Mouse (Mus musculus) gastrocnemius, postnatal 10 days (tissue): ENCODE data around the gene Nppb. TPM values are rescaled to one million over a fixed set of nuclear protein-coding genes. Genes with fewer than 3 reads are reported as not detected.

Source experiments
- DNase-seq: peaks from one replicate; pipeline ENCODE4 v3.0.0; 2021; ENCODE audit warnings: mixed read lengths
- long read RNA-seq, 2 experiments: library from polyadenylated mRNA; stranded (forward); transcript quantifications; one replicate each; pipeline ENCODE4 v2.0.0; 2021
- total RNA-seq, 2 experiments: library from RNA; stranded (reverse); gene quantifications; 2 replicates each; pipeline ENCODE4 v1.2.3; 2021

Gene Nppb
- total RNA-seq = not detected
- long read RNA-seq, experiment 1 = 0 reads
- long read RNA-seq, experiment 2 = 0 reads

DNA sequence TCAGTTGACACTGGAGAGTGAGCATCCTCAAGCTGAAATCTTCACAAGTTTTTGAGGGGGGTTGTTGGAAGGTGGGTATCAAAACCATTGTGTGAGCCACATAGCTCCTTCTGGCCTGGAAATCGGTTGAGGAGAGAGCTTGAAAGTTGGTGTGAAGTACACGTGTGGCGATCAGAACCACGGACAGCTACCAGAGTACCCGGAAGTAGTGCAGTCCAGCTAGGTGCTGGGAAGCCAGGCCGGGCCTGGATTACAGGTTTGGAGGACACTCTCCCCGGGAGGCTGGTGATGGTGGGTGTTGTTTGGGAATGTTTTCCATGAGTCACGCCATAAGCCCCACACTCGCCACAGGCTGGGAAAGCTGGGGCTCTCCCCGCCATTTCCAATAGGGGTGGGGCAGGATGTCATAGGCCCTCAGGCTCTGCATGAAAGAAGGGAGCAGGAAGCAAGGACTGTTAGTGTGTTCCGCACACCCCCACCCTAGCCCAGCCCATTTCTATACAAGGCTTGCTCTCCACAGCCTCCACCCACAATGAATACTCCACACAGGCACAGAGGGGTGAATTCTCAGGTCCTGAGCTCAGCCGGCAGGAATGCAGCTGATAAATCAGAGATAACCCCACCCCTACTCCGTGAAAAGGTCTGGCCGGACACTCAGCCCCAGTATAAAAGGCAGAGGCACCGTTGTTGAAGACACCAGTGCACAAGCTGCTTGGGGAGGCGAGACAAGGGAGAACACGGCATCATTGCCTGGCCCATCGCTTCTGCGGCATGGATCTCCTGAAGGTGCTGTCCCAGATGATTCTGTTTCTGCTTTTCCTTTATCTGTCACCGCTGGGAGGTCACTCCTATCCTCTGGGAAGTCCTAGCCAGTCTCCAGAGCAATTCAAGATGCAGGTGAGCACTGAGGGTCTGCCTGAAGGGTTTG, at the start of gene Nppb:
Gene Nppb, plus strand, starts transcription at position 584 of the 928 bp plus-strand sequence.
- DNase-seq = peak; percentile 41

DNA sequence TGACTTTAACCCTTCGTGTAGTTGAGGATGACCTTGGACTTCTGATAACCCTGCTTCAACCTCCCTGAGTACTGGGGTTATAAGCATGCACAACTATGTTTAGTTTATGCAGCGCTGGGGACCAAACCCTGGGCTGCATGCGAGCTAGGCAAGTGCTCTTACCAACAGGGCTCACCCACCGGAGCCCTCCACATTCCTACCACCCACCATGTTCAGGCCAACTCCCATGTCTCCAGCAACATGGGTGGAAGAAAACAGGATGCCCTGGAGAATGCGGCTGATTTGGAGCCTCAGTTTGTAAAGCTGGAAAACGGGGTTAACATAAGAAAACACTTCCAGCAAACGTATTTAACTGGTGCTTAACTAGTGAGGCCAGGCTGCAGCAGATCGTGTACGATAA, 49.7 kb upstream of the Nppb start:
- DNase-seq = no peak

DNA sequence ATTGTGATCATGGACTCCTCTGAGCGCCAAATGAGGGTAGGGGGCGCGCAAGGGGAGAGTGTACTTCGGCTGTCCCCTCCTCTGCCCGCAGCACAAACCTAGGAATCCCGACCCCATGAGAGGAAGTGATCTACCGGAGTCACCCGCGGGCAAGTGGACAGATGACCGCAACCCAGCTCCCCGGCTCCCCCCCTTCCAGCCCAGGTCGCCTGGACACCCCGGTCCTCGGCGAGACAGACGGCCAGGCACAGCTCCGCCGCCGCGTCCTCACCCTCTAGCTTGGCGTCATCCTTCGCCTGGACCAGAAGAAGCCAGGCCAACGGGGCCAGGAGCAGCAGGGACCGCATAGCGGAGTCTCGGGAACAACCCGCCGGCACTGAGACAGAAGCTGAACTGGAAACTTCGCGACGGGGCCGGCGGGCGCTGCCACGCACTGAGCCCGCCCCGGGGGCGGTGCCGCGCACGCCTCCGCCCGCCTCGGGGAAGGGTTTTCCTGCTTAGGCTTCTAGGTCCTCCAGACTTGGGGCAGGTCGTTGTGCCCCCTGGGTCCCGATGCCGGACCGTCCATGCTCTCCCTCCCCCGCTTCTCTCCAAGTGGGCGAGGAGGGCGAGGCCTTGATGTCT, 49.1 kb upstream of the Nppb start, which contains the start of gene Plod1:
Gene Plod1, minus strand, starts transcription at position 437 of the 624 bp plus-strand sequence.
- peak; percentile 88 for DNase-seq

DNA sequence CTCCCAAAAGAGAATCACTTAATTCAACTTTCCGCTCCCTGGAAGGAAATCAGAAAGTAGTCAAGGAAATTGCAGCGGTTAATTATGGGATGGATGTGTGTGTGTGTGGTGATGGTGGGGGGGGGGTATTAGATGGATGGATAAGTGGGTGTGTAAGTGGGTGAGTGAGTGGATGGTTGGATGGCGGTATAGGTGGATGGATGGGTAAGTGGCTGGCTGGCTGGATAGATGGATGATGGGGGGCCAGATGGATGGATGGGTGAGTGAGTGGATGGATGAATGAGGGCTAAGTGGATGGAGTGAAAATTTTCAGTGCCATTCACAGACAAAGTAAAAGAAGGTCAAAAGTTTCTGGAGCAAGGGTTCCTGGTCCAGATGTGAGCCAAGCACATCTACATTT, 48.6 kb upstream of the Nppb start:
- DNase-seq = no peak

- no peak for DNase-seq
Observed at GRCm38 (mm10) chr4:147937486-147937885, 48.1 kb upstream of the Nppb start.

- DNase-seq = peak; percentile 48
Observed at GRCm38 (mm10) chr4:147938148-147939096, 47.2 kb upstream of the Nppb start.

- no peak for DNase-seq
Observed at GRCm38 (mm10) chr4:147940111-147940510, 45.5 kb upstream of the Nppb start.

DNA sequence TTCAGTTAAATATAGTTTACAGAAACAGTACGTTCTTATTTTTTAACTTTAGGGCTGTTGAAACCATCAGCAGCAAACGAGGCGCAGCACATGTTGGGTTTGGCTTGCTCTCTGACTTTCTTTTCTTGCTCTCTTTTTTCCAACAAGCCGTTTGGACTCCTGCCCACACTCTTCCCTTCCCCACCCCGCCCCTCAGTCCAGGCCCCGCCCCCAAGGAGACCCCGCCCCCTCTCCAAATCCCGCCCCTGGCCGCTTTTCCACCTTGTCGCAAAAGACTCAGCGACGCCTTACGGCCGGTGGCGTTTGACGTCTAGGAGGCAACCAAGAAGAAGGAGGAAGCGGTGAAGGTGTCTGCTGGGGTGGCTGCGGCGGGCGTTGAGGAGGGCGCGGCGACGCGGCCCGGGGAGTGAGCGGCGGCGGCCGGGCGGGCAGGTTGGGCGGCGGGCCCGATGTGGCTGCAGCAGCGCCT, 45.0 kb upstream of the Nppb start, which contains the start of gene 2510039O18Rik:
Gene 2510039O18Rik, plus strand, starts transcription at position 320 of the 469 bp plus-strand sequence.
- DNase-seq = peak; percentile 90

GRCm38 (mm10) chr4:147941045-147942020, 44.3 kb upstream of the Nppb start:
- peak; percentile 41 for DNase-seq

- no peak for DNase-seq
Observed at GRCm38 (mm10) chr4:147943005-147943404, 42.6 kb upstream of the Nppb start.

DNA sequence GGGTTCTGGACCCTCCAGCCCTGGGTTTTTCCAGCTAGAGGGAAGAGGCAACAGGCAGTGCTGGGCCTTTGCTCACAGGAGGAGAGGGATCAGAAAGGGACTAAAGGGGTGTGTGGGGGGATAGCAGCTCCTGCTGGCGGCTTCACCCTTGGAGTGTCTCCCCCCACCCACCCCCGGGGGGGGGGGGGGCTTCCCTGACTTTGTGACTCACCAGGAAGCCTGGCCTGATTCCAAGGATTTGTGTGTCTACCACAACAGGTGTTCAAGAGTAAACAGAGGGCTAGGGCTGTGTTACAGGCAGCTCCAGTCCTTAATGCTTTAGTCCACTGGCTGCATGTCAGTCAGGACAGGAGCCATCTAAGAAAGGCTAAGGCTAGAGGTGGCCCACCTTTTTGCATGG, 38.1 kb upstream of the Nppb start:
- DNase-seq = no peak

GRCm38 (mm10) chr4:147953590-147953989, 32.0 kb upstream of the Nppb start:
- DNase-seq = no peak

- no peak for DNase-seq
Observed at GRCm38 (mm10) chr4:147957141-147957540, 28.4 kb upstream of the Nppb start.

- DNase-seq = peak; percentile 67
Observed at GRCm38 (mm10) chr4:147959881-147960831, 25.4 kb upstream of the Nppb start.

DNA sequence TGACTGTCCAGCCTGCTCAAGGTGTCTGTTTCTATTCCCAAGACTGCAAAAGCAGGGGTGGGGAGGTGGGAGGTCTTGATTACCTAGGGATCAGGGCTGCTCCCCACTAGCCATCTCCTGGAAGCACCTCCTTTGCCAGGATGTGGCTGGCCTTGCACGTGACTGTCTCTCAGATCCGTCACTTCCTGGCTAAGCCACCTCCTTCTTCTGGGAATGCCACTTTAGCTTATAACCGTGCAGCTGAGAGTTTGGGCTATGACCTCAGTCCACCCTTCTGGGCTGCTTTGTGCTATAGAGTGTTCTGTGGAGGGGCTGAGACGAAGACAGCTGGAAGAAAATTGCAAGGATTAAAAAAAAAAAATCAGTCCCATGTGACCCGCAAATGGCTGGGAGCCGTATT, 22.8 kb upstream of the Nppb start:
- DNase-seq = no peak

- DNase-seq = no peak
Observed at GRCm38 (mm10) chr4:147963623-147964022, 22.0 kb upstream of the Nppb start.

DNA sequence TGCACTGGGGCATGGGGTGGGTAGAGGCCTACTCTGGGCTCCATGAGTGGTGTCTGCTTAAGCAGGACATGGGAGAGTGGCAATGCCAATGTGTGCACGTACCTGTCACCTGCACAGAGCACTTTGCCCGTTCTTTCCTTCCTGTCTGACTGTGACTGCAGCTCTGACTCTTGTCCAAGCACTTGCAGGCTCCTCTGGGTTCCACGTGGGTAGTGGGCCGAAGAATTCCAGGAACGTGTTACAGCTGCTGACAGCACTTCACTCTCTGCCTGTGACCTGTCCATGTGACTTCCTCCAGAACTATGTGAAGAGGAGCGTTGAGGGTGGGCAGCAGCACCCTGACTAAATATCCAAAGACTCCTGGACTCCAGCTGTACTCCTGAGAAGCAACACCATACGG, 19.9 kb upstream of the Nppb start:
- no peak for DNase-seq

DNA sequence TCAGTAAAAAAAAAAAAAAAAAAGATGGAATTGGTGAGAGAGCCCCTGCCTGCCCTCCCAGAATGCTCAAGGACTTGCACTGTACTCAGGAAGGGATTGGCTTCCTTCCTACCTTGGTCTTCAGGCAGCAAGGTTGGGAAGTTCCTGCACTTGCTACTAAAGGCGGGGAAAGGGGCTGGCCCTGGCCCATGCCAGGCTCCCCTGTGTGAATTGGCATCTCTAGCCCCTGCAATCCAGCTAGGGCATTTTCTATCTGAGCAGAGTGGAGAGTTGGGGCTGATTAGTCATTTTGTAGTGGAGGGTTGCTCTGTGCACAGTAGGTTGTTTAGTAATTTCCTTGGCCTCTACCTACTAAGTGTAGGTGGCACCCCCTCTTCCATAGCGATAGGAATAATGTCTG, 16.8 kb upstream of the Nppb start:
- DNase-seq = no peak

GRCm38 (mm10) chr4:147969337-147969736, 16.3 kb upstream of the Nppb start:
- DNase-seq = no peak
